Mouse (Mus musculus): ENCODE results near the gene Rce1. TPM values are rescaled to one million over a fixed set of nuclear protein-coding genes. Genes with fewer than 3 reads are reported as not detected.
A peak's percentile ranks its signal among the peaks of the same experiment; 100 is the strongest.

Rce1 gene
- polyA plus RNA-seq (2015; fragmentation: Nextera tagmentation; extraction: Ambion mirVana) = 66.1 and 66.8 TPM in 2 replicates

DNA sequence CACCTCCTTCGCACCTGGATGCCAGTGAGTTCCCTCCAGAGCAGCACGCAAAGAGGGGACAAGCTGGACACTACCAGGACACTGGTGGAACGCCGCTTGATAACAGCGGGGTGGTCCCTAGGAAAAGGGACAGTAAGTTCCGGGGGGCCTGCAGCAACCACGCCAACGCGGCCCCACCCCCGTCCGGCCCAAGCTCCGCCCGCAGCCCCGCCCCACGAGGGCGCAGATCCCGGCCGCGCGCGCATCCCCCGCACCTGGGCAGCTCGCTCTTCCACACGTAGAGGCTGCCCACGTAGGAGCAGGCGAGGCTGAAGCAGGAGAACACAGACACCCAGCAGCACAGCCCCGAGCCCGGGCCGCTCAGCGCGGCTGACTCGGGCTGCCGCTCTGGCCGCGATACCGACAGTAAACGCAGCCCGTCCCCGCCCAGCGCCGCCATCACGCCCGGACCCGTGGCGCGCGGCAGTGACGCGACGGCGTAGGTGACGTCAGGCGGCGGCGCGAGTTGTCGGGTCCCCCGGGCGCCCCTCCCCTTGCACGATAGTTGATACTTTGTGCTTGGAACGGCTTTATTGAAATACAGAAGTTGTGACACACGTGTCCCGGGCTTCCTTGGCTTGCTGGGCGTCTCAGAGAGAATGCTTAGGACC, at the start of gene Rce1:
Gene Rce1, minus strand, starts transcription at position 463 of the 650 bp plus-strand sequence.
- WGBS = under 1% methylated on average over 64 of the region's 64 CpGs
- H3K4me3 ChIP-seq (replicated peaks) = peak within 1 kb of the TSS; percentile 96

GRCm38 (mm10) chr19:4672401-4672800, 47.0 kb upstream of the Rce1 start:
- Histone ChIP-seq H3K27me3 (replicated peaks) (no peaks in the 10 kb centered on the region), H3K4me2 (no peak overlapping the region), H3K4me1 (no peaks in the 10 kb centered on the region), H3K4me3 (replicated peaks) (no peak overlapping the region), H3K9ac (no peak overlapping the region), H3K9me3 (no peaks in the 10 kb centered on the region), H3K36me3 (no peaks in the 10 kb centered on the region), H3K27ac (no peak overlapping the region)
- ATAC-seq (ENCODE audit: insufficient read depth, low FRiP score, low read depth) = no peak
- WGBS = 51% methylated on average over 6 of the region's 6 CpGs

More for the DNA sequence above, at the start of gene Rce1:
- Histone ChIP-seq H3K4me2 (peak within 1 kb of the TSS; percentile 85), H3K9ac (peak within 1 kb of the TSS; percentile 94), H3K27ac (peak within 1 kb of the TSS; percentile 95), H3K9me3 (no peaks in the 10 kb centered on the region), H3K4me1 (peaks cover 19% of the 10 kb centered on the region), H3K36me3 (0 out of 2 replicates have a peak, but pooled peaks cover 26% of the 10 kb centered on the region), H3K27me3 (replicated peaks) (no peaks in the 10 kb centered on the region)
- peak; percentile 90 for ATAC-seq (ENCODE audit: insufficient read depth, low FRiP score, low read depth)

DNA sequence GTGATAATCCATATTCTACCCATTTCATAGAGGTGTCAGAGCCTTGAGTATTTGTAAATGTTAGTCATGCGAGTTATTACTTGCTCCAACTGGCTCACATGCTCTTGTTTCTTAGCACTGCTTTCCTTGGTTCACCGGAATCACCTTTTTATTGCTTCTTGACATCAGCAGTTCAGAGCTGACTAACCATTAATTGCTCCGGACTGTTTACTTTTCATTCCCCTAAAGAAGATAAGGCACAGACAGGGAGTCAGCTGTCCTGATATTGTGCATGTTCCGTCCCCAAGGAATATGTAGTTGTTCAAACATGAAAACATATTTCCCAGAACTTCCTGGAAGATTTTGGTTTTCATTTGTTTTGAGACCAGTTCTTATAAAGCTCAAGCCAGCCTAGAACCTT, 45.3 kb upstream of the Rce1 start:
- Histone ChIP-seq H3K4me3 (replicated peaks) (no peak overlapping the region), H3K4me2 (no peak overlapping the region), H3K27ac (no peak overlapping the region), H3K9ac (no peak overlapping the region), H3K36me3 (no peaks in the 10 kb centered on the region), H3K9me3 (no peaks in the 10 kb centered on the region), H3K4me1 (no peaks in the 10 kb centered on the region), H3K27me3 (replicated peaks) (no peaks in the 10 kb centered on the region)
- ATAC-seq (ENCODE audit: insufficient read depth, low FRiP score, low read depth) = no peak
- WGBS = 34% methylated on average over 4 of the region's 4 CpGs

DNA sequence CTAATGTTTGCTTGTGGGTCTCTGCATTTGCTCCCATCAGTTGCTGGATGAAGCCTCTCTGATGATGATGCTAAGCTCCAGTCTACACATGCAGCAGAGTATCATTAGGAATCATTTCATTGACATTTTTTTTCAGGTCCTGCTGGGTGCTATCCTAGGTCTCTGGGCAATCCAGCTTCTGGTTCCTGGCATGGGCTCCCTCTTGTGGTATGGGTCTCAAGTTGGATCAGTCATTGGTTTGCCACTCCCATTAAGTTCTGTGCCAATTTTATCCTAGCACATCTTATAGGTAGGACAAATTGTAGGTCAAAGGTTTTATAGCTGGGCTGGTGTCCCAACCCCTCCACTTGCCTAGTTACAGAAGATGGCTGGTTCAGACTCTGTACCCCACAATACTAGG, 41.4 kb upstream of the Rce1 start:
- Histone ChIP-seq H3K9me3 (no peaks in the 10 kb centered on the region), H3K27ac (no peak overlapping the region), H3K4me1 (no peaks in the 10 kb centered on the region), H3K4me2 (no peak overlapping the region), H3K27me3 (replicated peaks) (no peaks in the 10 kb centered on the region), H3K36me3 (no peaks in the 10 kb centered on the region), H3K9ac (no peak overlapping the region), H3K4me3 (replicated peaks) (no peak overlapping the region)
- no peak for ATAC-seq (ENCODE audit: insufficient read depth, low FRiP score, low read depth)

DNA sequence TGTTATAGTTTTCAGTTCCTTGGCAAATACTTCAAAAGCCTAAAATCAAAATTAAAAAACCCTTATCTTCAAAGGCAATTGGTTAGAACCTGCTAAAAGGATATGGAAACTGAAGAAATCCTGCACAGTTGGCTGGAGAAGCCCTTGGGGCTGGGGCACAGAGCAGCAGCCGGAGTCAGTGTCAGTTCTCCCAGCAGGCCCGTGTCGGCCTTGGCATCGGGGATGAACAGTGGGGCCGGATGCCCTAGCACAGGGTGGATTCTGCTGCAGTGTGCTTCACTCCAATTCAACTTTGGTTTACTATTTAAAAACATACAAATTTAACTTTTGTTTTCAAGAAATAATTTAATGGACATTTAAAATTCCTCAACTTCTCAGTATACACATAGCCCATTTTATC, 32.7 kb upstream of the Rce1 start:
- H3K27ac ChIP-seq = no peak overlapping the region
- H3K4me2 ChIP-seq = no peak overlapping the region
- H3K27me3 ChIP-seq (replicated peaks) = no peaks in the 10 kb centered on the region
- no peaks in the 10 kb centered on the region for H3K36me3 ChIP-seq
- H3K4me1 ChIP-seq = no peaks in the 10 kb centered on the region
- no peak for ATAC-seq (ENCODE audit: insufficient read depth, low FRiP score, low read depth)
- no peaks in the 10 kb centered on the region for H3K9me3 ChIP-seq
- H3K9ac ChIP-seq = no peak overlapping the region
- H3K4me3 ChIP-seq (replicated peaks) = no peak overlapping the region
- WGBS = 86% methylated on average over 5 of the region's 5 CpGs

DNA sequence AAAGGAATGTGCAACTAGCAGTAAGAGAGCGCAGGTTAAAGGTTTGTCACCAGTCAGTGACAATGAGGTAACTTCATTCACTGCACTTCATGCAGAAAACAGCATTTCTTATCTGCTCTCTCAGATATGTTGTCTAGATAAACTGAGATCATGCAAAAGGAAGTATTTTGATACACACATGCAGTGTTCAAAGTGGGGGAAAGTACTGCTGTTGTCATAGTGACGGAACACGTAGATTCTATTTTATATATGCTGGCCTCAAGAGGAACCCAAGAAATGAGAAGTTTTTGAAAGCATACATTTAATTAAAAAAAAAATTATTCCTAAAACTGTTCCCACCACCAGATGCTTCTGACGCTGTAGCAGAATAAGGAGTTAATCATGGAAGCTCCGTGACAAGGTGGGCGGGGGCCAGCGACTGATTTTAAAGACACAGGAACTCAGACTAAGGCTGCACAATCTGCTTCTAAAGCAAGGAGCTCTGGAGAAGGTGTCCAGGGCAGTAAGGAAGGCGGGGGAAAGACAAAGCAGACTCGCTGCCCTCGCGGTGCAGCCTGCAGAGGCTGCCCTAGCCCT, 21.6 kb upstream of the Rce1 start:
- no peak for ATAC-seq (ENCODE audit: insufficient read depth, low FRiP score, low read depth)
- 70% methylated on average over 11 of the region's 11 CpGs for WGBS

GRCm38 (mm10) chr19:4644271-4644670, 18.8 kb upstream of the Rce1 start:
- no peak for ATAC-seq (ENCODE audit: insufficient read depth, low FRiP score, low read depth)
- H3K36me3 ChIP-seq = no peaks in the 10 kb centered on the region
- no peaks in the 10 kb centered on the region for H3K27me3 ChIP-seq (replicated peaks)
- no peak overlapping the region for H3K9ac ChIP-seq
- no peak overlapping the region for H3K4me2 ChIP-seq
- no peak overlapping the region for H3K4me3 ChIP-seq (replicated peaks)
- H3K4me1 ChIP-seq = no peaks in the 10 kb centered on the region
- no peaks in the 10 kb centered on the region for H3K9me3 ChIP-seq
- no peak overlapping the region for H3K27ac ChIP-seq
- WGBS = 38% methylated on average over 10 of the region's 10 CpGs

More for the DNA sequence above, 21.6 kb upstream of the Rce1 start:
- Histone ChIP-seq H3K9ac (no peak overlapping the region), H3K4me2 (no peak overlapping the region), H3K4me1 (no peaks in the 10 kb centered on the region), H3K27me3 (replicated peaks) (no peaks in the 10 kb centered on the region), H3K9me3 (no peaks in the 10 kb centered on the region), H3K27ac (no peak overlapping the region), H3K4me3 (replicated peaks) (no peak overlapping the region), H3K36me3 (no peaks in the 10 kb centered on the region)

DNA sequence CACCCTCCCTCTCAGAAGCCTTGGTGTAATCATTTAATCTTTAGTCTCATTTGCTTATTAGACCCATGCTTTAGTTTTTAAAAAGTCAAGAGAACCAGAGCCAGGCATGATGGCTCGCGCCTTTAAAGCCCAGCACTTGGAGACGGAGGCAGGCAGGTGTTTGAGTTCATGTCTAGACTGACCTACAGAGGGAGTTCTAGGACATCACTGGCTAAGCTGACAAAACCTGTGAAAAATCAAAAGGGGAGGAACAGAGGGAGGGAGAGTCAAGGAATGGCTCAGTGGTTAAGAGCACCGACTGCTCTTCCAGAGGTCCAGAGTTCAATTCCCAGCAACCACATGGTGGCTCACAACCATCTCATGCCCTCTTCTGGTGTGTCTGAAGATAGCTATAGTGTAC, 10.5 kb upstream of the Rce1 start:
- Histone ChIP-seq H3K27ac (no peak overlapping the region), H3K4me2 (no peak overlapping the region), H3K9me3 (no peaks in the 10 kb centered on the region), H3K4me1 (no peaks in the 10 kb centered on the region), H3K4me3 (replicated peaks) (no peak overlapping the region), H3K27me3 (replicated peaks) (no peaks in the 10 kb centered on the region), H3K9ac (no peak overlapping the region), H3K36me3 (no peaks in the 10 kb centered on the region)
- no peak for ATAC-seq (ENCODE audit: insufficient read depth, low FRiP score, low read depth)
- WGBS = 57% methylated on average over 4 of the region's 4 CpGs

DNA sequence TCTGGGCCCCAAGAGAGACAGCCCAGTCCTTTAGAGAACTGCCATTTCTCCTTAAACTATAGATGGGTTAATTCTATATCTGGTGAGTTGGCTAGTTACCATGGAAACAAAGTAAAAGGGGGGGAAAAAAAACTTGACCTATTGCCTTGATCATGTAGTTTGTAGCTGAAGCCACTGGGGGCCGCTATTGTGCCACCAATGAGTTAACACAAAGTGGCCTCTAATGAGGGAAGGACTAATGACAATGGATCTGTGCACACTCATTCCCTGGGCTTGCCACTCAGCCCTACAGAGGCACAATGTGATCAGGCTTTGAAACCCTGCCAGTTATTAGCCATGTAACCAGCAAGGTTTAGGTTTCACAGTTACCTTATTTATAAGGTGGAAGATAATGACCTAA, 3.4 kb upstream of the Rce1 start:
- 0 out of 2 replicates have a peak, but pooled peaks cover 1% of the 10 kb centered on the region for H3K36me3 ChIP-seq
- no peak overlapping the region for H3K4me3 ChIP-seq (replicated peaks)
- ATAC-seq (ENCODE audit: insufficient read depth, low FRiP score, low read depth) = no peak
- no peaks in the 10 kb centered on the region for H3K9me3 ChIP-seq
- H3K9ac ChIP-seq = no peak overlapping the region
- peaks cover 19% of the 10 kb centered on the region for H3K4me1 ChIP-seq
- 0% methylated on average over 1 of the region's 1 CpGs for WGBS
- no peak overlapping the region for H3K27ac ChIP-seq
- H3K4me2 ChIP-seq = no peak overlapping the region
- H3K27me3 ChIP-seq (replicated peaks) = no peaks in the 10 kb centered on the region

DNA sequence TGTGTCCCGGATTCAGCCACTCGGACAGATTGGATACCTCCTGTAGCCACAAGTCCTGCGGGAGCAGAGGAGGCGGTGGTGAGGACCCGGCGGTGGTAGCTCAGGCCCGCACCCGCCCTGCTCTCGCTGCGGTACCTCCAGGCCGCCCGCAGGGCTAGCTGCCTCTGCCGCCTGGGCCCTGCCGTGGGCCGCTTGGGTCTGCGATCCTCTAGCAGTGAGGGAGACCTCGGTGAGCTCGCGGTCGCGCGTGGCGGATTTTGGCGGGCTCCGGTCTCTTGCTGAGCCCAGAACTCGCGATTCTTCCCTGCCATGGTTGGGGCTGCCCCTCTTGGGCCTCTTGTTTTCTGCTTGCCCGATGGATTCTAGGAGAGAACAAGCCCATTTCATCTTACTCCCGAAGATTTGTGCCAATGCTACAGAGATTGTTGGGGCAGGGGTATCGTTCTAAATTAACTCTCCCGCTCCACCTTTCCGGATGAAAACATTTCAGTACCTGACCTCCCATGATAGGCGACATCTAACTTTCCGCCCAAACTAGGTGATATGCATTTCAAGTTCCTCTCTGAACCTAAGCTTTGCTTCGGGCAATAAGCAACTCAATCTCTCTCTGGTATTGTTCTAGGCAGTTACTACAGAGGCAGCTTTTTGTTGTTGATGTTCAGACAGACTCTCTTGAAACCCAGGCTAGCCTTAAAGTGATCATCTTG, 541 bp upstream of the Rce1 start:
- peak overlapping the region; percentile 94 for H3K9ac ChIP-seq
- H3K9me3 ChIP-seq = no peaks in the 10 kb centered on the region
- H3K4me2 ChIP-seq = peak overlapping the region; percentile 85
- peaks cover 19% of the 10 kb centered on the region for H3K4me1 ChIP-seq
- peak overlapping the region; percentile 96 for H3K4me3 ChIP-seq (replicated peaks)
- H3K27ac ChIP-seq = peak overlapping the region; percentile 95
- under 1% methylated on average over 35 of the region's 35 CpGs for WGBS
- no peaks in the 10 kb centered on the region for H3K27me3 ChIP-seq (replicated peaks)
- peak; percentile 59 for ATAC-seq (ENCODE audit: insufficient read depth, low FRiP score, low read depth)
- H3K36me3 ChIP-seq = 0 out of 2 replicates have a peak, but pooled peaks cover 21% of the 10 kb centered on the region

GRCm38 (mm10) chr19:4624406-4625178, 849 bp downstream of the Rce1 start:
- ATAC-seq (ENCODE audit: insufficient read depth, low FRiP score, low read depth) = no peak
- Histone ChIP-seq H3K27ac (peak overlapping the region; percentile 95), H3K4me1 (peaks cover 19% of the 10 kb centered on the region), H3K36me3 (0 out of 2 replicates have a peak, but pooled peaks cover 26% of the 10 kb centered on the region), H3K4me2 (peak overlapping the region; percentile 85), H3K9me3 (no peaks in the 10 kb centered on the region), H3K4me3 (replicated peaks) (peak overlapping the region; percentile 96), H3K27me3 (replicated peaks) (no peaks in the 10 kb centered on the region), H3K9ac (peak overlapping the region; percentile 94)
- WGBS = 22% methylated on average over 4 of the region's 4 CpGs

All from stomach, embryonic 15.5 days (tissue).